13 mouse cellular contexts compared by ENCODE assay signal in genomic region chr5:141302287-141302694, GRCm38 (mm10).
A peak's percentile ranks its signal among the peaks of the same experiment; 100 is the strongest.
DNase-seq lines count a peak whose midpoint lies in the region; ATAC-seq and TF ChIP-seq lines count a peak whose summit lies in the region.
"Had no signal": no experiment of that assay in that cellular context is flagged by ENCODE, and none has a peak within 500 bp of the region (broad histone marks: within the 10 kb centered on the region; RNA-seq: fewer than 3 reads in every experiment).

No protein-coding gene starts in this region.

- no peak overlapping the region for H3K4me2 ChIP-seq in lung, postnatal 0 days (replicated peaks; ENCODE audit: low read depth, low read length)
- H3K4me2 ChIP-seq in hindbrain, embryonic 12.5 days (replicated peaks) = no peak overlapping the region
- H3K4me2 ChIP-seq: limb, embryonic 15.5 days; midbrain, embryonic 12.5 days had no signal

- no peaks in the 10 kb centered on the region for H3K27me3 ChIP-seq in lung, postnatal 0 days (replicated peaks; ENCODE audit: insufficient read depth, low read length)
- no peaks in the 10 kb centered on the region for H3K27me3 ChIP-seq in hindbrain, embryonic 12.5 days
- H3K27me3 ChIP-seq: limb, embryonic 15.5 days; midbrain, embryonic 12.5 days had no signal

- no peak overlapping the region for H3K4me3 ChIP-seq in lung, adult 2 months (replicated peaks; ENCODE audit: extremely low read depth, low read depth, low read length)
- H3K4me3 ChIP-seq in lung, postnatal 0 days (ENCODE audit: low read depth, low read length) = no peak overlapping the region
- H3K4me3 ChIP-seq in hindbrain, embryonic 12.5 days = no peak overlapping the region
- H3K4me3 ChIP-seq: limb, embryonic 15.5 days; midbrain, embryonic 12.5 days had no signal

- DNase-seq in frontal cortex, postnatal 36 days (ENCODE audit: low spot score in 2 of 2) = no peak
- peak; percentile 5 to 25 for DNase-seq in lung, adult 18-20 months
- no peak for DNase-seq in lung, adult 2 months
- peak; percentile 76 for DNase-seq in lung, postnatal 0 days (ENCODE audit: low spot score)
- DNase-seq in thymus, adult 18-20 months = no peak
- no peak for DNase-seq in layer of hippocampus, postnatal 25 days (ENCODE audit: extremely low spot score in 1 of 2, low spot score in 1 of 2)
- DNase-seq: adrenal gland, postnatal 36 days; cerebellum, adult 18-20 months; kidney, adult 18-20 months had no signal

- TF ChIP-seq CTCF in lung, adult 2 months (IDR thresholded peaks at IDR 0.05; ENCODE audit: insufficient read depth, low read length) = no peak
- no peak for TF ChIP-seq CTCF in lung, postnatal 0 days (IDR thresholded peaks at IDR 0.05)

- no peak overlapping the region for H3K9ac ChIP-seq in lung, postnatal 0 days (replicated peaks; ENCODE audit: low read depth)
- H3K9ac ChIP-seq in hindbrain, embryonic 12.5 days = no peak overlapping the region
- H3K9ac ChIP-seq: limb, embryonic 15.5 days; midbrain, embryonic 12.5 days had no signal

- H3K36me3 ChIP-seq in lung, postnatal 0 days (ENCODE audit: insufficient read depth, low read length) = no peaks in the 10 kb centered on the region
- H3K36me3 ChIP-seq in hindbrain, embryonic 12.5 days = no peaks in the 10 kb centered on the region
- H3K36me3 ChIP-seq: limb, embryonic 15.5 days; midbrain, embryonic 12.5 days had no signal

- peak; percentile 52 for ATAC-seq in frontal cortex, adult (ENCODE audit: low TSS enrichment)
- peak; percentile 63 for ATAC-seq in lung, postnatal 0 days
- ATAC-seq in hindbrain, embryonic 12.5 days (ENCODE audit: low FRiP score) = no peak

- 26% methylated on average over 4 of the region's 4 CpGs for WGBS in lung, adult 2 months
- 31% methylated on average over 4 of the region's 4 CpGs for WGBS in lung, postnatal 0 days
- WGBS in hindbrain, embryonic 12.5 days = 89% methylated on average over 4 of the region's 4 CpGs

- no peak for TF ChIP-seq POLR2A in lung, adult 2 months (IDR thresholded peaks at IDR 0.05; ENCODE audit: borderline replicate concordance, extremely low read depth, low read depth, low read length)

- H3K4me1 ChIP-seq in lung, adult 2 months (ENCODE audit: control insufficient read depth, insufficient read depth, low read length) = no peaks in the 10 kb centered on the region
- no peaks in the 10 kb centered on the region for H3K4me1 ChIP-seq in lung, postnatal 0 days (ENCODE audit: insufficient read depth, low read depth, low read length)
- no peaks in the 10 kb centered on the region for H3K4me1 ChIP-seq in hindbrain, embryonic 12.5 days
- H3K4me1 ChIP-seq: limb, embryonic 15.5 days; midbrain, embryonic 12.5 days had no signal

- no peak for TF ChIP-seq EP300 in lung, postnatal 0 days (IDR thresholded peaks at IDR 0.05)

- no peak overlapping the region for H3K27ac ChIP-seq in lung, postnatal 0 days (ENCODE audit: low read length)
- no peak overlapping the region for H3K27ac ChIP-seq in hindbrain, embryonic 12.5 days
- H3K27ac ChIP-seq: limb, embryonic 15.5 days; midbrain, embryonic 12.5 days had no signal

- no peaks in the 10 kb centered on the region for H3K9me3 ChIP-seq in lung, postnatal 0 days (ENCODE audit: low read length)
- no peaks in the 10 kb centered on the region for H3K9me3 ChIP-seq in hindbrain, embryonic 12.5 days (replicated peaks)
- H3K9me3 ChIP-seq: limb, embryonic 15.5 days; midbrain, embryonic 12.5 days had no signal

Comparison
In these comparisons a context has a peak if more than half of its experiments do, and no peak if none do; other contexts are left out.
1. DNase-seq: peak in lung, adult 18-20 months (2 of 2) and lung, postnatal 0 days (single experiment); none in frontal cortex, postnatal 36 days (0 of 2), lung, adult 2 months (single experiment), thymus, adult 18-20 months (0 of 2) and layer of hippocampus, postnatal 25 days (0 of 2).